Mouse (Mus musculus): ENCODE results near the gene Gpat2. TPM values are rescaled to one million over a fixed set of nuclear protein-coding genes. Genes with fewer than 3 reads are reported as not detected.
A peak's percentile ranks its signal among the peaks of the same experiment; 100 is the strongest.

Gene Gpat2
- total RNA-seq, 1 experiment from 2014 or later, result not detected

- ATAC-seq (replicated peaks; ENCODE audit: insufficient number of reproducible peaks, low FRiP score, low TSS enrichment, poor library complexity, severe bottlenecking), result no peak
Observed at GRCm38 (mm10) chr2:127433487-127434295, 8.7 kb downstream of the Gpat2 start.

GRCm38 (mm10) chr2:127435135-127435534, 10.1 kb downstream of the Gpat2 start:
- ATAC-seq (replicated peaks; ENCODE audit: insufficient number of reproducible peaks, low FRiP score, low TSS enrichment, poor library complexity, severe bottlenecking), result no peak

GRCm38 (mm10) chr2:127435554-127435953, 10.6 kb downstream of the Gpat2 start:
- ATAC-seq (replicated peaks; ENCODE audit: insufficient number of reproducible peaks, low FRiP score, low TSS enrichment, poor library complexity, severe bottlenecking), result no peak

- no peak for ATAC-seq (replicated peaks; ENCODE audit: insufficient number of reproducible peaks, low FRiP score, low TSS enrichment, poor library complexity, severe bottlenecking)
Observed at GRCm38 (mm10) chr2:127437697-127438096, 12.7 kb downstream of the Gpat2 start.

- peak; percentile 89 for ATAC-seq (replicated peaks; ENCODE audit: insufficient number of reproducible peaks, low FRiP score, low TSS enrichment, poor library complexity, severe bottlenecking)
Observed at GRCm38 (mm10) chr2:127444055-127444789, 19.2 kb downstream of the Gpat2 start, which contains the start of gene Fahd2a. Gene Fahd2a, minus strand, starts transcription at chr2:127444565.

- ATAC-seq (replicated peaks; ENCODE audit: insufficient number of reproducible peaks, low FRiP score, low TSS enrichment, poor library complexity, severe bottlenecking), result no peak
Observed at GRCm38 (mm10) chr2:127446847-127447246, 21.8 kb downstream of the Gpat2 start.

- no peak for ATAC-seq (replicated peaks; ENCODE audit: insufficient number of reproducible peaks, low FRiP score, low TSS enrichment, poor library complexity, severe bottlenecking)
Observed at GRCm38 (mm10) chr2:127449691-127450090, 24.7 kb downstream of the Gpat2 start.

GRCm38 (mm10) chr2:127451748-127452147, 26.7 kb downstream of the Gpat2 start:
- no peak for ATAC-seq (replicated peaks; ENCODE audit: insufficient number of reproducible peaks, low FRiP score, low TSS enrichment, poor library complexity, severe bottlenecking)

GRCm38 (mm10) chr2:127453141-127453540, 28.1 kb downstream of the Gpat2 start:
- ATAC-seq (replicated peaks; ENCODE audit: insufficient number of reproducible peaks, low FRiP score, low TSS enrichment, poor library complexity, severe bottlenecking), result no peak

GRCm38 (mm10) chr2:127453764-127454163, 28.8 kb downstream of the Gpat2 start:
- peak; percentile 60 for ATAC-seq (replicated peaks; ENCODE audit: insufficient number of reproducible peaks, low FRiP score, low TSS enrichment, poor library complexity, severe bottlenecking)

GRCm38 (mm10) chr2:127459341-127459740, 34.3 kb downstream of the Gpat2 start:
- ATAC-seq (replicated peaks; ENCODE audit: insufficient number of reproducible peaks, low FRiP score, low TSS enrichment, poor library complexity, severe bottlenecking), result no peak

GRCm38 (mm10) chr2:127461351-127461750, 36.4 kb downstream of the Gpat2 start:
- ATAC-seq (replicated peaks; ENCODE audit: insufficient number of reproducible peaks, low FRiP score, low TSS enrichment, poor library complexity, severe bottlenecking), result no peak

GRCm38 (mm10) chr2:127462314-127462713, 37.3 kb downstream of the Gpat2 start:
- peak; percentile 81 for ATAC-seq (replicated peaks; ENCODE audit: insufficient number of reproducible peaks, low FRiP score, low TSS enrichment, poor library complexity, severe bottlenecking)

- ATAC-seq (replicated peaks; ENCODE audit: insufficient number of reproducible peaks, low FRiP score, low TSS enrichment, poor library complexity, severe bottlenecking), result no peak
Observed at GRCm38 (mm10) chr2:127470183-127470582, 45.2 kb downstream of the Gpat2 start.

GRCm38 (mm10) chr2:127470661-127471060, 45.7 kb downstream of the Gpat2 start:
- no peak for ATAC-seq (replicated peaks; ENCODE audit: insufficient number of reproducible peaks, low FRiP score, low TSS enrichment, poor library complexity, severe bottlenecking)

GRCm38 (mm10) chr2:127471281-127471680, 46.3 kb downstream of the Gpat2 start:
- ATAC-seq (replicated peaks; ENCODE audit: insufficient number of reproducible peaks, low FRiP score, low TSS enrichment, poor library complexity, severe bottlenecking), result no peak

- no peak for ATAC-seq (replicated peaks; ENCODE audit: insufficient number of reproducible peaks, low FRiP score, low TSS enrichment, poor library complexity, severe bottlenecking)
Observed at GRCm38 (mm10) chr2:127472279-127472678, 47.3 kb downstream of the Gpat2 start.

- ATAC-seq (replicated peaks; ENCODE audit: insufficient number of reproducible peaks, low FRiP score, low TSS enrichment, poor library complexity, severe bottlenecking), result no peak
Observed at GRCm38 (mm10) chr2:127479210-127479609, 54.2 kb downstream of the Gpat2 start.

GRCm38 (mm10) chr2:127479763-127480162, 54.8 kb downstream of the Gpat2 start:
- ATAC-seq (replicated peaks; ENCODE audit: insufficient number of reproducible peaks, low FRiP score, low TSS enrichment, poor library complexity, severe bottlenecking), result no peak

Measured in monocyte, adult 5-6 weeks (primary cell).